Mouse (Mus musculus) heart, postnatal 36 days (tissue): ENCODE measurements around the gene Gm11568. TPM values are rescaled to one million over a fixed set of nuclear protein-coding genes. Genes with fewer than 3 reads are reported as not detected.
"Not testable (repeated sequence)": the region's sequence is repeated elsewhere in the genome, so short reads cannot be mapped to it uniquely, and the experiment has no call there.

Experiments
- DNase-seq, 2 experiments: peaks; one replicate each; pipeline ENCODE4 v3.0.0; 2021 to 2022
- intact Hi-C: fragments of 180-260 bp; cut with DNase I; formaldehyde crosslinking; loops from one replicate; pipeline ENCODE4 v1.15.1; 2025
- total RNA-seq, 2 experiments: library from RNA; stranded (reverse); gene quantifications; 2 replicates each; pipeline ENCODE4 v1.2.3; 2021

Gm11568 gene
- not detected for total RNA-seq

- intact Hi-C loops: no loop called here
- no peak for DNase-seq
Measured at GRCm38 (mm10) chr11:99857617-99858016, at the start of gene Gm11568. Gene Gm11568, plus strand, starts transcription at chr11:99857917.

DNA sequence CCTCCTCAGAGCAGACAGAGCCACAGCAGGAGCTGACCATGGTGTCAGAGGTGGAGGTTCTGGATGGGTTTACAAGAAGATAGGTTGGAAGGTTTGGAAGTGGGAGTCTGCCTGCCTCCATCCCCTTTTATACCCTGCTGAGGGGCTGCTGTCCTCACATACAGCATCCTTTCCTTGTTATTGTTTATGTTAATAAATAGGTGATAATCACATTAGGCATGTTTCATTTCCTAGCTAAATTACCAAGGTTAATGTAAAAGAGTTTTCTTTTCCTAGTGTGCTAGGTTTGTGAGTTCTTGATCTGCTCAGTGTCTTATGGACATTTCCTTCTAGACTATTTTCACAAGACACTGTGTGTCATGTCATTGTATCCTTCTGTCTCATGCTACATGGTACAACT is 47.9 kb upstream of the Gm11568 start, which contains the start of gene Krtap4-13:
Gene Krtap4-13 (minus strand): TSS at position 101 of the 400 bp plus-strand sequence.
- DNase-seq, intact Hi-C loops: not testable (repeated sequence)

GRCm38 (mm10) chr11:99815566-99815965 is 42.2 kb upstream of the Gm11568 start, which contains the start of gene Gm11564:
Gene Gm11564, minus strand, starts transcription at chr11:99815666.
- DNase-seq, intact Hi-C loops: not testable (repeated sequence)

- no peak for DNase-seq
- intact Hi-C loops: no loop called here
Measured at GRCm38 (mm10) chr11:99837966-99838365, 19.8 kb upstream of the Gm11568 start, which contains the start of gene 2300003K06Rik. Gene 2300003K06Rik, minus strand, starts transcription at chr11:99838066.

DNA sequence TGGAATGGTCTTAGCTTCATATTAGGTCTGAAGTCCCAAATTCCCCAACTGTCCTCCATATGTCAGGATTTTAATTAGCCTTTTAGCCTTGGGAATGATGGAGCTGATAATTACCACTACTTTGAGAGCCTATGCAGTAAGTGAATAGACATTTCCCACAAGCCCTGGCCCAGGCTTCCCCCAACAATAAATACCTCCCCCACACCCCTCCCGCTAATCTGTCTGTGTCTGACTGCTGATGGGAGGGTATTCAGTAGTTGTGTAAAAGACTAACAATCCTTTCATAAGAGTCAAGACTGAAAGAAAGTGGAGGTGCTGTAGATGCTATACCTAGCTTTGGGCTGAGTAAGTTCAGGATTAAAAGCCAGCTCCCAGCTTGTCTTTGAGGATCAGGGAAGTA is 15.5 kb upstream of the Gm11568 start:
- DNase-seq: no peak
- intact Hi-C loops: no loop called here

DNA sequence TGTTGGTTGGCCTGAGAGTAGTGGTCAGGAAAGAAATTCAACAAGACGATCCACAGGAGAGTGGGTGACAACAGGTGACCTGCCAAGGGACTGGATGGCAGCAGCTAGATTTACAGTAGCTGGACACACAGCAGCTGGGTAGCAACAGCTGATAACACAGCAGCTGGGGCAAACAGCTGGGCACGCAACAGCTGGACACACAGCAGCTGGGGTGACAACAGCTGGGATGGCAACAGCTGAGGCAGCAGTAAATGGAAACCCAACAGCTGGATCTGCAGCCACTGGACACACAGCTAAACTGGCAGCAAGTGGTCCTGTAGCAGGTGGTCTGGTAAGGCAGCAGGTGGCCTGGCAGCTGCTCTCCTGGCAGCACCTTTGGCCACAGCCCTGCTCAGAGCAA is 11.0 kb upstream of the Gm11568 start:
- intact Hi-C loops: no loop called here

GRCm38 (mm10) chr11:99851508-99851907 is 6.2 kb upstream of the Gm11568 start, which contains the start of gene Krtap4-16:
Gene Krtap4-16, minus strand, starts transcription at chr11:99851608.
- intact Hi-C loops: no loop called here
- DNase-seq: no peak

More for the DNA sequence above, 11.0 kb upstream of the Gm11568 start:
- DNase-seq: no peak

- intact Hi-C loops: no loop called here
- DNase-seq: no peak
Measured at GRCm38 (mm10) chr11:99854121-99854520, 3.6 kb upstream of the Gm11568 start.

DNA sequence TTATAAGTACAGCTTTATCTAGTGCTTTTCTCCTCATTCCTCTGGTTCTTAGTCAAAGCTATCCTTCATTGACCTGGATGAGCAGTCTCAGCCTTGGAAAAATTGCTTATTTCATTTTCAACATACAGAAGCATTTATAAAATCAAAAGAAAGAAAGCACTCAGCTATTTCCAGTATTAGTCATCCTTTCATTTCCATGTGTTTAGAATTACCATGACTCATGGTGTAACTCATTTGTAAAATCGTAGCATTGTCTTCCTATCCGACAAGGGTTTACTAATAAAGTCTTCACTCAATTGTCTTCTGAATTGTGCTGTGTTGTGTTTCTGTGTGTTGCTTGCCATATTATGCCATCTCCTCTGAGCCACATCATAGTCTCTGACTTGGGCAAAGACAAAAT is 1.0 kb downstream of the Gm11568 start:
- DNase-seq: no peak

DNA sequence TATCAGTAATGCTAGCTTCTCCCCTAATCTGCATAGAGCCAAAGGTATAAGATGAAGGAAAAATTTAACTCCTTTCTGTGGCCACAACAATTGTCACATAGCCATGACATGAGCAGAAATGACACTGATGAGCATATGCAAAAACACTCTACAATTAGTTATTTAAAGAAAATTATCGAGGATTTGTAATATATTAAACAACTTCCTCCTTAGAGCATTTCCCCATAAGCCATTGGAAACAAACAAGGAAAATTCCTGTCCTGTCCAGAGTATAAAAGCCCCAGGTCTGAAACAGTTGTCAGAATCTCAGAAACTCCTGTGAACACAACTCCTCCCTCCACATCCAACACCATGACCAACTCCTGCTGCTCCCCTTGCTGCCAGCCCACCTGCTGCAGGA is 6.5 kb downstream of the Gm11568 start, which contains the start of gene Gm11559:
Gene Gm11559 (plus strand): TSS at position 301 of the 400 bp plus-strand sequence.
- intact Hi-C loops: not testable (repeated sequence)

More for the DNA sequence above, 1.0 kb downstream of the Gm11568 start:
- intact Hi-C loops: no loop called here

DNA sequence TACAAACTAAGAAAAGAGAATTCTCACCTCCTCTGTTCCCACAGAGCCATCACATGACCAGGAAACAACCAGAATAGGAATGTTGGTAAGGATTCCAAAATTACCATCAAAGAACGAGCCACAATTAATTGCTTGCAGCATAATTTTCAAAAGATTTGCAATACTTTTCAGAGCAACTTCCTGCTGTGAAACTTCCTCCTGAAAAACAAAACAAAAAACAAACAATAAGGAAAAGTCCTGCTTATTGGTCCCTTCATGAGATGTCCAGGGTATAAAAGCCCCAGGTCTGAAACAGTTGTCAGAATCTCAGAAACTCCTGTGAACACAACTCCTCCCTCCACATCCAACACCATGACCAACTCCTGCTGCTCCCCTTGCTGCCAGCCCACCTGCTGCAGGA is 15.4 kb downstream of the Gm11568 start, which contains the start of gene Krtap9-1:
Gene Krtap9-1 (plus strand): TSS at position 301 of the 400 bp plus-strand sequence.
- intact Hi-C loops, DNase-seq: not testable (repeated sequence)

More for the DNA sequence above, 6.5 kb downstream of the Gm11568 start, which contains the start of gene Gm11559:
- DNase-seq: not testable (repeated sequence)

- not testable (repeated sequence) for DNase-seq
Measured at GRCm38 (mm10) chr11:99878887-99879286, 21.2 kb downstream of the Gm11568 start, which contains the start of gene Gm11567. Gene Gm11567, plus strand, starts transcription at chr11:99879187.

GRCm38 (mm10) chr11:99907620-99908019 is 49.9 kb downstream of the Gm11568 start, which contains the start of gene Krtap31-1:
Gene Krtap31-1, plus strand, starts transcription at chr11:99907920.
- intact Hi-C loops: no loop called here
- DNase-seq: no peak

More at GRCm38 (mm10) chr11:99878887-99879286, 21.2 kb downstream of the Gm11568 start, which contains the start of gene Gm11567:
- intact Hi-C loops: not testable (repeated sequence)

Other genes with a start within 250 kb of the Gm11568 start
- gene Gm11937, start 247.7 kb upstream of the Gm11568 start, total RNA-seq: not detected
- not detected for gene Krtap2-4, start 243.1 kb upstream of the Gm11568 start, total RNA-seq
- not detected for gene Gm11562, start 237.5 kb upstream of the Gm11568 start, total RNA-seq
- gene Krtap4-1, start 229.7 kb upstream of the Gm11568 start, total RNA-seq: not detected
- not detected for gene Krtap4-2, start 222.8 kb upstream of the Gm11568 start, total RNA-seq
- not detected for gene Krtap4-7, start 213.8 kb upstream of the Gm11568 start, total RNA-seq
- not detected for gene Gm11555, start 207.7 kb upstream of the Gm11568 start, total RNA-seq
- not detected for gene Gm11563, start 199.0 kb upstream of the Gm11568 start, total RNA-seq
- not detected for gene Krtap4-6, start 192.0 kb upstream of the Gm11568 start, total RNA-seq
- not detected for gene Gm14190, start 167.2 kb upstream of the Gm11568 start, total RNA-seq
- not detected for gene Gm14180, start 123.6 kb upstream of the Gm11568 start, total RNA-seq
- not detected for gene Gm11595, start 85.0 kb upstream of the Gm11568 start, total RNA-seq
- gene Krtap4-8, start 77.2 kb upstream of the Gm11568 start, total RNA-seq: not detected
- gene Krtap4-9, start 72.7 kb upstream of the Gm11568 start, total RNA-seq: not detected
- not detected for gene Gm11596, start 64.5 kb upstream of the Gm11568 start, total RNA-seq
- gene Gm11569, start 59.0 kb upstream of the Gm11568 start, total RNA-seq: not detected
- gene Gm11554, start 53.5 kb upstream of the Gm11568 start, total RNA-seq: not detected
- gene Krtap4-13, start 48.0 kb upstream of the Gm11568 start, total RNA-seq: not detected
- not detected for gene Gm11564, start 42.3 kb upstream of the Gm11568 start, total RNA-seq
- not detected for gene 2300003K06Rik, start 19.9 kb upstream of the Gm11568 start, total RNA-seq
- not detected for gene Krtap4-16, start 6.3 kb upstream of the Gm11568 start, total RNA-seq
- not detected for gene Gm11559, start 6.6 kb downstream of the Gm11568 start, total RNA-seq
- gene Krtap9-1, start 15.5 kb downstream of the Gm11568 start, total RNA-seq: not detected
- gene Gm11567, start 21.3 kb downstream of the Gm11568 start, total RNA-seq: not detected
- not detected for gene Krtap31-1, start 50.0 kb downstream of the Gm11568 start, total RNA-seq
- not detected for gene Gm11565, start 56.8 kb downstream of the Gm11568 start, total RNA-seq
- not detected for gene Krtap31-2, start 78.4 kb downstream of the Gm11568 start, total RNA-seq
- not detected for gene Krtap9-5, start 90.6 kb downstream of the Gm11568 start, total RNA-seq
- gene Krtap29-1, start 121.1 kb downstream of the Gm11568 start, total RNA-seq: not detected
- not detected for gene Krtap16-1, start 128.7 kb downstream of the Gm11568 start, total RNA-seq
- not detected for gene Krtap17-1, start 136.1 kb downstream of the Gm11568 start, total RNA-seq
- not detected for gene Krt33a, start 158.3 kb downstream of the Gm11568 start, total RNA-seq
- not detected for gene Krt33b, start 172.0 kb downstream of the Gm11568 start, total RNA-seq
- gene Krt34, start 183.6 kb downstream of the Gm11568 start, total RNA-seq: not detected
- not detected for gene Krt31, start 192.6 kb downstream of the Gm11568 start, total RNA-seq
- gene Krt32, start 230.3 kb downstream of the Gm11568 start, total RNA-seq: not detected
- gene Krt35, start 238.3 kb downstream of the Gm11568 start, total RNA-seq: not detected
- not detected for gene Krt36, start 247.7 kb downstream of the Gm11568 start, total RNA-seq